Mouse (Mus musculus) intestine, embryonic 16.5 days (tissue): ENCODE measurements at regions not wholly inside any gene's neighbourhood (a gene's known extent, or its start where the extent isn't known, plus 50 kb on each side); places are given as distances from the start of the nearest gene placed in this dataset.

Experiments
- ATAC-seq: fragments of 200-750 bp; cut with Nextera tagmentation; 2 replicates; pipeline ENCODE4 v1.8.0; 2017; ENCODE audit warnings: moderate TSS enrichment, moderate library complexity
- H3K27ac ChIP-seq: fragments of 300-500 bp; sonication (generic); 2 replicates; pipeline ENCODE4 v1.5.1; 2014; ENCODE audit warnings: mild to moderate bottlenecking, low read length
- H3K27me3 ChIP-seq: fragments of 300-500 bp; sonication (generic); replicated peaks from 2 replicates; pipeline ENCODE4 v1.6.1; 2014; ENCODE audit warnings: low read length, control low read depth, mixed read lengths; ENCODE audit not compliant: control insufficient read depth, insufficient read depth
- H3K36me3 ChIP-seq: fragments of 300-500 bp; sonication (generic); 2 replicates; pipeline ENCODE4 v1.6.1; 2014; ENCODE audit warnings: low read length, control low read depth; ENCODE audit not compliant: control insufficient read depth, insufficient read depth
- H3K4me1 ChIP-seq: fragments of 300-500 bp; sonication (generic); 2 replicates; pipeline ENCODE4 v1.6.1; 2014; ENCODE audit warnings: low read length, control low read depth, mixed read lengths; ENCODE audit not compliant: control insufficient read depth, insufficient read depth
- H3K4me2 ChIP-seq: fragments of 300-500 bp; sonication (generic); 2 replicates; pipeline ENCODE4 v1.6.1; 2014; ENCODE audit warnings: low read depth, low read length, control low read depth
- H3K4me3 ChIP-seq: fragments of 300-500 bp; sonication (generic); 2 replicates; pipeline ENCODE4 v1.5.1; 2014; ENCODE audit warnings: mild to moderate bottlenecking, low read length
- H3K9ac ChIP-seq: fragments of 300-500 bp; sonication (generic); 2 replicates; pipeline ENCODE4 v1.6.1; 2014; ENCODE audit warnings: low read depth, low read length
- H3K9me3 ChIP-seq: fragments of 300-500 bp; sonication (generic); 2 replicates; pipeline ENCODE4 v1.6.1; 2016; ENCODE audit warnings: low read length, control low read depth; ENCODE audit not compliant: control insufficient read depth
- WGBS: fragments of 180-500 bp; shearing (Covaris S2); extraction: QIAGEN DNeasy Blood & Tissue Kit; methylation state at CpG from one replicate; pipeline ENCODE4 v1.1.7; 2014; 5-methylcytosine and 5-hydroxymethylcytosine counted together

DNA sequence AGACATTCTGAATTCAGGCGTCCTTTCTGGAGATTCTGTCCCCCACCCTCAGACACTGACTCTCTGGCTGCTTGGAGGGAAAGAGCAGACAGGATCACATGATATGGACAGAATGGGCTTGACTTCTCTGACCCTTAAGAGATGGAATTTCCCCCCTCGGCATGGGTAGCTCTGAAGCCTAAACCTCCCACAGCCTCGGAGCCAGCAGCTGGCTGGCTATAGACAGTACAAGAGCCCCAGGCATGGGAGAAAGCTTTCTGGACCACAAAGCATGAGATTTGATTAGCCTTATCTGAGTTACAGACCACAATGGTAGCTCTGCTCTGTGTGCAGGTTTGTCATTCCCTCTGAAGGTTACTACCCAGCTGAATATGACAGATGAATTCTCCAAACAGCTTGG lies 156.1 kb upstream of the Sstr4 start:
- ATAC-seq = no peak
- no peak overlapping the region for H3K27ac ChIP-seq
- no peaks in the 10 kb centered on the region for H3K27me3 ChIP-seq
- 43% methylated on average over 3 of the region's 3 CpGs for WGBS
- no peak overlapping the region for H3K9ac ChIP-seq
- H3K4me1 ChIP-seq = no peaks in the 10 kb centered on the region
- no peaks in the 10 kb centered on the region for H3K36me3 ChIP-seq
- H3K4me2 ChIP-seq = no peak overlapping the region
- no peak overlapping the region for H3K4me3 ChIP-seq
- no peaks in the 10 kb centered on the region for H3K9me3 ChIP-seq

GRCm38 (mm10) chr2:148242242-148242641 lies 152.9 kb upstream of the Sstr4 start:
- Histone ChIP-seq H3K36me3 (no peaks in the 10 kb centered on the region), H3K27ac (no peak overlapping the region), H3K9me3 (no peaks in the 10 kb centered on the region), H3K27me3 (no peaks in the 10 kb centered on the region), H3K9ac (no peak overlapping the region), H3K4me3 (no peak overlapping the region), H3K4me2 (no peak overlapping the region), H3K4me1 (no peaks in the 10 kb centered on the region)
- WGBS = 90% methylated on average over 4 of the region's 4 CpGs
- ATAC-seq = no peak

DNA sequence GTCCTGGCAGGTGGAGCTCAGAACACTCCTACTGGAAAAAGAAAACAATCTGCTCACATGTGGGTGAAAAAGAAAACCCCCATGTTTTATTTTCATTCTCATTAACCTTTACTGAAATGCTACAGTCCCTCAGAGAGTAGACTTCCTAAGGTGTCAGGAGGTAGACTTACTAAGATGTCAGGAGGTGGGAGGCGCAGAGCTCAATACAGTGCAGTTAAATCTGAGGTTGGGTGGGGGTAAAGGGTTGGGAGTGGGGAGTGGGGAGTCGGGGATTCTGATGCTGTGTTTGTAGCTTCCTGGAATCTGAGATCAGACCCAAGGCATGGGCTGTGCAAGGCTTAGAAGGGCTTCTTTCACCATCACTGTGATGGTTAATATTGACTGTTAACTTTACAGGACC lies 149.6 kb upstream of the Sstr4 start:
- 86% methylated on average over 2 of the region's 2 CpGs for WGBS
- Histone ChIP-seq H3K4me1 (no peaks in the 10 kb centered on the region), H3K9me3 (no peaks in the 10 kb centered on the region), H3K4me3 (no peak overlapping the region), H3K27me3 (no peaks in the 10 kb centered on the region), H3K36me3 (no peaks in the 10 kb centered on the region), H3K27ac (no peak overlapping the region), H3K9ac (no peak overlapping the region), H3K4me2 (no peak overlapping the region)
- no peak for ATAC-seq

DNA sequence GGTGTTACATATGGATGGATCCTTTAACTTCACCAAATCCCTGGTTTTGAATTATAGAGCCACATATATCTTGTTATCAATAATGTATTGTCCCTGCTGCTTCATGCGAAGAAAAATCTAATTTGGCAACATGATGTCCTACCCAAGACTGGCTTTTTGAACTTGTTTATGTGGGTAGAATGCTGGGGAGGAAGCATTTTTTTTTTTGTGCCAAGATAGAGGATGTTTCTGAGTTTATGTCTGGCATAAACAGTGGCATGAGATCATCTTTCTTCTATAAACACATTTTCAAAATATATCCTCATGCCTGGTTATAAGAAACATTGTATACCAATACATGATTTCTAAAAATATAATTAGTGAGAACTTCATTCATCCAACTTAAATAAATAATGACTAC lies 144.2 kb upstream of the Sstr4 start:
- Histone ChIP-seq H3K9ac (no peak overlapping the region), H3K36me3 (no peaks in the 10 kb centered on the region), H3K4me3 (no peak overlapping the region), H3K27me3 (no peaks in the 10 kb centered on the region), H3K27ac (no peak overlapping the region), H3K4me2 (no peak overlapping the region), H3K9me3 (no peaks in the 10 kb centered on the region), H3K4me1 (no peaks in the 10 kb centered on the region)
- ATAC-seq = no peak
- WGBS = 87% methylated on average over 1 of the region's 1 CpGs

GRCm38 (mm10) chr2:148255662-148256061 lies 139.5 kb upstream of the Sstr4 start:
- no peaks in the 10 kb centered on the region for H3K9me3 ChIP-seq
- H3K9ac ChIP-seq = no peak overlapping the region
- no peaks in the 10 kb centered on the region for H3K36me3 ChIP-seq
- H3K4me1 ChIP-seq = no peaks in the 10 kb centered on the region
- no peaks in the 10 kb centered on the region for H3K27me3 ChIP-seq
- H3K4me2 ChIP-seq = no peak overlapping the region
- ATAC-seq = no peak
- no peak overlapping the region for H3K27ac ChIP-seq
- no peak overlapping the region for H3K4me3 ChIP-seq

- H3K4me1 ChIP-seq = no peaks in the 10 kb centered on the region
- no peak overlapping the region for H3K9ac ChIP-seq
- no peaks in the 10 kb centered on the region for H3K27me3 ChIP-seq
- H3K27ac ChIP-seq = no peak overlapping the region
- H3K4me2 ChIP-seq = no peak overlapping the region
- H3K36me3 ChIP-seq = no peaks in the 10 kb centered on the region
- no peak for ATAC-seq
- 78% methylated on average over 3 of the region's 3 CpGs for WGBS
- no peak overlapping the region for H3K4me3 ChIP-seq
- H3K9me3 ChIP-seq = no peaks in the 10 kb centered on the region
Observed at GRCm38 (mm10) chr2:148264111-148264730, 130.9 kb upstream of the Sstr4 start.

DNA sequence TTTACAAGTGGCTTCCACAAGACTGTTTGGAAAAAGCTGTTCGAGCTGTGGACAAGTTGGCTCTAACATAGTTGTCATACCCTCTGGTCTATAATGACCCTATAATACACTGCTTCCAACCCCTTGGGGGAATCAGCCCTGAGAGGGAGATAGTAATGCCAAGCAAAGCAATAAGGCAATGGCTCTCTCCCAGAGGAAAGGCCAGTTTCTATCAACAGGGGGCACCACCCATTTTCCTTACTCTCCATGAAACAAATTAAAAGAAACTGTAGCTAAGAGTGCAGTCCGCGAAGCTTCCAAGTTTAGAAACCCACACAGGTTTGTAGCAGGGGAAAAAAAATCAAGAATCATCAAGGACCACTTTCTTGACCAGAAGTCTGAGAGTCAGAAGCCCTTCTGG lies 115.9 kb upstream of the Sstr4 start:
- Histone ChIP-seq H3K4me1 (no peaks in the 10 kb centered on the region), H3K9me3 (no peaks in the 10 kb centered on the region), H3K36me3 (no peaks in the 10 kb centered on the region), H3K27me3 (no peaks in the 10 kb centered on the region), H3K4me2 (no peak overlapping the region), H3K4me3 (no peak overlapping the region), H3K27ac (no peak overlapping the region), H3K9ac (no peak overlapping the region)
- no peak for ATAC-seq
- 82% methylated on average over 3 of the region's 3 CpGs for WGBS

- no peaks in the 10 kb centered on the region for H3K36me3 ChIP-seq
- H3K4me3 ChIP-seq = no peak overlapping the region
- no peak overlapping the region for H3K27ac ChIP-seq
- 53% methylated on average over 3 of the region's 3 CpGs for WGBS
- no peaks in the 10 kb centered on the region for H3K4me1 ChIP-seq
- H3K9me3 ChIP-seq = no peaks in the 10 kb centered on the region
- H3K4me2 ChIP-seq = no peak overlapping the region
- no peak for ATAC-seq
- H3K9ac ChIP-seq = no peak overlapping the region
- no peaks in the 10 kb centered on the region for H3K27me3 ChIP-seq
Observed at GRCm38 (mm10) chr2:148290326-148290725, 104.8 kb upstream of the Sstr4 start.

- Histone ChIP-seq H3K4me3 (no peak overlapping the region), H3K4me2 (no peak overlapping the region), H3K27ac (no peak overlapping the region), H3K4me1 (no peaks in the 10 kb centered on the region), H3K9me3 (no peaks in the 10 kb centered on the region), H3K9ac (no peak overlapping the region), H3K27me3 (no peaks in the 10 kb centered on the region), H3K36me3 (no peaks in the 10 kb centered on the region)
- 84% methylated on average over 5 of the region's 5 CpGs for WGBS
- no peak for ATAC-seq
Observed at GRCm38 (mm10) chr2:148292442-148292841, 102.7 kb upstream of the Sstr4 start.

- no peak overlapping the region for H3K27ac ChIP-seq
- ATAC-seq = no peak
- H3K9ac ChIP-seq = no peak overlapping the region
- no peak overlapping the region for H3K4me3 ChIP-seq
- WGBS = 36% methylated on average over 2 of the region's 2 CpGs
- H3K4me2 ChIP-seq = no peak overlapping the region
- no peaks in the 10 kb centered on the region for H3K4me1 ChIP-seq
- H3K27me3 ChIP-seq = no peaks in the 10 kb centered on the region
- H3K36me3 ChIP-seq = no peaks in the 10 kb centered on the region
- no peaks in the 10 kb centered on the region for H3K9me3 ChIP-seq
Observed at GRCm38 (mm10) chr2:148292895-148293294, 102.2 kb upstream of the Sstr4 start.
